Mouse (Mus musculus): ENCODE results near the gene Barx2.
"Not testable (repeated sequence)": the region's sequence is repeated elsewhere in the genome, so short reads cannot be mapped to it uniquely, and the experiment has no call there.

Gene Barx2

GRCm38 (mm10) chr9:31912921-31913738 lies at the start of gene Barx2:
Gene Barx2 (minus strand): TSS chr9:31913462.
- DNase-seq (ENCODE audit: low spot score): peak; percentile 26

GRCm38 (mm10) chr9:31962265-31962664 lies 49.0 kb upstream of the Barx2 start:
- no peak for DNase-seq (ENCODE audit: low spot score)

DNA sequence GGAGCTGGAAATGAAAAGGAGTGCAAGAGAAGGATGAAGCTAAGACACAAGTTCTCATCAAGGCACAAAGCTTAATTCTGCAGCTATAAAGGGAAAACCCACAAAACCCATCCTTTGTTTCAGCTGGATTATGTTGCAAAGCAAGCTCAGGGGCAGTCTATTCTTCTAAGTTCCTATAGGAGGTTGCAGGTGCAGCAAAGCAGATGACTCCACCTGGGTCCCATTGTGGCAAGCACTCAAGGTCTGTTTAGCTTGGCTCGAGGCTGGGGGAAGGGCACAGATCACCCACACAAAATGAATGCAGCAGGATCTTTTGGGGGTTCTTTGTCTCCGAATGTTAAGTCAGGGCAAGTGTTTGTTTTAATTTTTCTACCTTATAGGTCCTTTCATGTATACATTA lies 47.2 kb upstream of the Barx2 start:
- no peak for DNase-seq (ENCODE audit: low spot score)

DNA sequence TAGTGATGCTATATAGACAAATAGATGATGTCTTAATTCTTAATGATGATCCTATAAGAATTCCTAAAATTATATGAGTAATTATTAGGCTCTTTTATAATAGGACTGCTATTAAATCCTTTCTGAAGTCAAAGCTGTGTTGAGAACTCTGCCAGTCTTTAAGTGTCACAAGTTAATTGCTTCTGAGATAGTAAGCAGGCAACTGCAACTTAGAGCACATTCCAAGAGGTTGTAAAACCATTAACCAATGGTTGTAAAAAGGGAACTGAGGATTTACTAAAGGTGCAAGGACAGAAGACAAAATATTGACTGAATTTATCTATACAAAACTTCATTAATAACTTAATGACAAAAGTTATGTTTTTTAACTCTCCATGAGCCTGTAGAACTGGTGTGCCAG lies 44.9 kb upstream of the Barx2 start:
- DNase-seq (ENCODE audit: low spot score): no peak

- no peak for DNase-seq (ENCODE audit: low spot score)
These were observed 37.2 kb upstream of the Barx2 start for GRCm38 (mm10) chr9:31950506-31950905.

- no peak for DNase-seq (ENCODE audit: low spot score)
These were observed 35.8 kb upstream of the Barx2 start for GRCm38 (mm10) chr9:31949031-31949430.

GRCm38 (mm10) chr9:31947051-31947450 lies 33.8 kb upstream of the Barx2 start:
- no peak for DNase-seq (ENCODE audit: low spot score)

GRCm38 (mm10) chr9:31942334-31942733 lies 29.1 kb upstream of the Barx2 start:
- no peak for DNase-seq (ENCODE audit: low spot score)

DNA sequence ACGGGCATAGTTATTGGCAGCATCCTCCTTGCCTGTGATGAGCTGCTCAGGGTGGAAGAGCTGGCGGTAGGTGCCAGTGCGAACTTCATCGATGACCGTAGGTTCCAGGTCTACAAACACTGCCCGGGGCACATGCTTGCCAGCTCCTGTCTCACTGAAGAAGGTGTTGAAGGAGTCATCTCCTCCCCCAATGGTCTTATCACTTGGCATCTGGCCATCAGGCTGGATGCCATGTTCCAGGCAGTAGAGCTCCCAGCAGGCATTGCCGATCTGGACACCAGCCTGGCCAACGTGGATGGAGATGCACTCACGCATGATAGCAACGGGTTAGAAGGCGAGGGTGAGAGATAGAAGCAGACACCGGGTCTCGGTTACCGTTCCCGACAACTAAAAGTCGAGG lies 23.2 kb upstream of the Barx2 start:
- DNase-seq (ENCODE audit: low spot score): not testable (repeated sequence)

DNA sequence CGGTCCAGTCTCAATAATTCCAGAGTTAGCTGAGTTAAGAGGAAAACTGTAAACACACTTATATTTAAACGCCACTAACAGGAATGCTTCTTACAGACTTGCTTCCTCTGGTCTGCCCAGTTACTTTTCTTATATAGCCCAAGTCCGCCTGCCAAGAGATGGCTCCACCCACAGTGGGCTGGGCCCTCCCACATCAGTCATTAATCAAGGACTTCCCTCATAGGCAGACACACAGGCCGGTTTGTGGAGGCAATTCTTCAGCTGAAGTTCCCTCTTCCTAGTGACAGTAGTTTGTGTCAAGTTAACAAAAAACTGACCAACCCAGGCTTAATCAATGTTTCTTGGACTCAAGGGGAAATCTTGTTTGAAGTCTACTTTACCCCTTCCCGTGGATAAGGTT lies 18.4 kb upstream of the Barx2 start:
- DNase-seq (ENCODE audit: low spot score): peak; percentile 10

DNA sequence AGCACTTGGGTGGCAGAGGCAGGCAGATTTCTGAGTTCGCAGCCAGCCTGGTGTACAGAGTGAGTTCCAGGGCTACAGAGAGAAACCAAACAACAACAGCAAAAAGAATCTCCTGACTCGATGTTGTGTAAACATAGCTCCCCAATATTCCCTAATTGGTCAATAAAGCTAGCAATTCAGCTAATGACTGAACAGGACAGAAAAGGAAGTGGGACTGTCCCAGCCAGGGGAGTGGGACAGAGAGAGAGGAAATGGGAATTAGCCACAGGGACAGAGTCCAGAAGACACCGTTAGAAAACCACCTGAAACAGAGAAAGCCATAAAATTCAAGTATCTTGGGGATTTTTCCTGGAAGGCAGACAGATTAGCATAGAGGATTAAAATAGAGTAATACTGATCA lies 18.0 kb upstream of the Barx2 start:
- no peak for DNase-seq (ENCODE audit: low spot score)

GRCm38 (mm10) chr9:31926766-31927165 lies 13.5 kb upstream of the Barx2 start:
- no peak for DNase-seq (ENCODE audit: low spot score)

GRCm38 (mm10) chr9:31925830-31926624 lies 12.8 kb upstream of the Barx2 start:
- DNase-seq (ENCODE audit: low spot score): peak; percentile 74

DNA sequence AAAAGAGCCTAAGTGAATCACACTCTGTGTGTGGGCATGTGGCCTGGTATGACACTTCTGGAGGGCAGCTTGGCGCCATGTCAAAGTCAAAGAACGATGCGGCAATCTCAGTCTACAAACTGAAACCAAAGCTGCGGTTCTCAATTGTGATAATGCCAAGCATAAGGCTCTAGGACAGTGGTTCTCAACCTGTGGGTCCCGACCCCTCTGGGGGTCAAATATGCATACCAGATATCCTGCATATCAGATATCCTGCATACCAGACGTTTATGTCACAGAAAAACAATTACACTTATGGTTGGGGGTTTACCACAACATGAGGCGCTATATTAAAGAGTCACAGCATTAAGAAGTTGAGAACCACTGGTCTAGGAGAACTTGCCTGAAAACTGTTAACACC lies 10.3 kb upstream of the Barx2 start:
- DNase-seq (ENCODE audit: low spot score): no peak

DNA sequence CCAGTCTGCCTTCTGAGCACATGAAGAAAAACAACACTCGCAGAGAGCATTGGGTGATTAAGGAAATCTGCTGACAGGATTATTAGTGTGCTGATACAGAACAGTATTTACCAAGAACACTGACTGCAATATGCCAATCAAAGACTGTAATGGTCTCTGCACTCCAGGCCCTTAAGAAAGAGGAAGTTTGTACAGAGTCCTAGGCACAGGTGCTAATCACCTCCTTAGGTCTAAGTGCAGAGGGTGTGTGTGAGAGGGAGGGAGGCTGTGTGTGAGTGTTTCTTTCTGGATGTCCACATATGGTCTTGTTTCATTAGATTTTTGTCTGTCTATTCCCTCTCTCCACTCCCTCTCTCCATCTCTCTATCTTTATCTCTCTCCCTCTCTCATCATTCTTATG lies 6.5 kb upstream of the Barx2 start:
- no peak for DNase-seq (ENCODE audit: low spot score)

DNA sequence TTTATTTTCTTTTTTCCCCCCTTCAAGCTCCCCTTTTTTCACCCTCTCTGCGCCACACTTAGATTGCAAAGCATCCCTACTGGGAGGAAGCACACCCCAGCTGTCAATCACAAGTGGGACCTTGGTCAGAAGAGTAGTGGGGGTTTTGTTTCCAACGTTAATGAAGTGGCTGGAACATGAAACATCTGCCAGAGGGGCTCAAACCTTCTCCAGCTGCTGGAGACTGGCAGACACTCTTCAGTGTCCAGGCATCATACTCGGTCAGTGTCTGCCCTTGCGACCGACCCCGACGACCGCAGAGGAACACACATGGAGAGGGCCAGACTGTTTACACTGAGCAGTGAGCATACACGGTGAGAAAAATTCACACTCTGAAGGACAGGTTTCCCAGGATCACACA lies 3.2 kb upstream of the Barx2 start:
- DNase-seq (ENCODE audit: low spot score): no peak

GRCm38 (mm10) chr9:31914871-31915270 lies 1.6 kb upstream of the Barx2 start:
- DNase-seq (ENCODE audit: low spot score): no peak

DNA sequence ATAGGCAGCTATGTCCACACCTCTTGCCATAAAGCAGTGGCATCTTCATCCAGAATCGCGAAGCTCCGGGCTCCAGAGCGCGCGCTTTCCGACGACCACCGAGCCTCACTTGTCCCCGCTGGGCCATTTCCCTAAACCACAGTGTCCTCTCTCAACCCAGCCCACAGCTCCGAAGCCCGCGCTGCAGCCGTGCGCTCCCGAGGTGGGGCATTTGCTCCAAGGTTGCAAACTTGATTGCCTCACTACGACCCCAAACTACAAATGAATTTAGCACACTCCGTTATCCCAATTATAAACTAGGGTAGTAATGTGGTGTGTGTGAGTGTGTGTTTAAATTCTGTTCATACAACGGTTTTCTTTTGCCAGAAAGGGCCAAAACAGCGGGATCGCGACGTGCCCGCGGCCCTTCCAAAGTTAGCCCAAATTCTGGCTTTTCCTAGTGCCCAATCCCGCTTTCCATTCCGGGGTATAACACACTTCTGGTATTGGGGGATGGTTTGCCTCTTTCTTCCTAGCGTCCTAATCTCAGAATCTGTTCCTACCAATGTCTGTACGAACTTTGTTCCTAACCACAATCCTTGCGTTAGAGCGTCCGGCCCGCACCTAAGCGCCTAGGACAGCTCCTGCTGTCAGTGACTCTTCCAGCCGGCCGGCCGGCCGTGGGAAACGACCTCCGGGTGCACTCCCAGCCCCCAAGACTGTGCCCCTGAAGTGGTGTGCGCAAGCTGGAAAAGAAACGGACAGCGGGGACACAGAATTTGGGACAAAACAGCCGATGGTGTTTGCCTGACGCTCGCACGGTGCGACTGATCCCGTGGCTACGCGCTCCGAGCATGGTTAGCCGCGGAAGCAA lies 703 bp upstream of the Barx2 start:
- no peak for DNase-seq (ENCODE audit: low spot score)

GRCm38 (mm10) chr9:31912553-31912920 lies 725 bp downstream of the Barx2 start:
- DNase-seq (ENCODE audit: low spot score): no peak

DNA sequence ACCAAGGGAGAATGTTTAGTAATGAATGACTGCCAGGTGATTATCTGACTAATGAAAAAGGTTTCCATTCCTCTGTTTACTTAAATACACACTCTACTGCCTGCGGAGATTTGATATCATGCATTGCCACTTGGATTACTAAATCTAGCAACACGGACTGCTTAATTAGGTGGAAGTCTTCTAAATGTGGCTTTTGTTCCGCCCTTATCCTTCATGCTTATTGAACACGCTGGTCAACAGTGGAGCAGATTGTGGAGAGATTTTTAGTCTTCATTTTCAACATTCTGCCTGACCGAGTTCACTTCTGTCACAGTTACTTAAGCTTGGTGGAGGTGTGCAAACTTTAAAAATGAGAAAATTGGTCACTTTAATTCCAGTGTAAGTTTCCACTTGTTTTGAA lies 3.0 kb downstream of the Barx2 start:
- DNase-seq (ENCODE audit: low spot score): no peak

- DNase-seq (ENCODE audit: low spot score): no peak
These were observed 11.5 kb downstream of the Barx2 start for GRCm38 (mm10) chr9:31901781-31902180.

DNA sequence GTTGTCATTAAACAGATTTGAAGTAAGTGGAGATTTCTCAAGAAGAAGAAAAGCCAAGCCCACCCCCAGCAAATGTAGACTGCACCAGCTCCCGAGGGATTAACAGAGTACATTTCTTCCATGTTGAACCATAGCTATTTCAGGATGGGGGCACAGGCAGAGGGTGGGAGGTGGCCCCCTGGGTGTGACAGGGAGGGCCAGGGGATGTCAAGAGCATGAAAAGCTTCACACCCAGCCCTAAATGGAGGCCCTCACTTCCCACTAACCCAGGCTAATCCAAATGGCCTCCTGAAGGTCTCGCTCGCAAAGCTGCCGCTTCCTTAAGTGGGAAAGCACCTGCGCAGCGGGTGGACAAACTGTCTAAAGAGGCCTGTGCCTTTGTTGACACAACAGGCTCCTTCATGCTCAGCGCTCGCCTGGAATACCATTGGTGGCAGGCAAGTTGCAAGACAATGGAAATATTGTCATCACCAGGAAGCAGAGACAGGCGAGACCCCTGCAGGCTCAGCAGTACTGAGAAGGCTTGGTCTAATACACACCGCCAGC lies 18.4 kb downstream of the Barx2 start:
- DNase-seq (ENCODE audit: low spot score): no peak
